Mouse (Mus musculus): ENCODE measurements around the gene Serinc1. TPM values are rescaled to one million over a fixed set of nuclear protein-coding genes. Genes with fewer than 3 reads are reported as not detected.

The Serinc1 gene
- polyA plus RNA-seq, 1 experiment = 598 TPM

DNA sequence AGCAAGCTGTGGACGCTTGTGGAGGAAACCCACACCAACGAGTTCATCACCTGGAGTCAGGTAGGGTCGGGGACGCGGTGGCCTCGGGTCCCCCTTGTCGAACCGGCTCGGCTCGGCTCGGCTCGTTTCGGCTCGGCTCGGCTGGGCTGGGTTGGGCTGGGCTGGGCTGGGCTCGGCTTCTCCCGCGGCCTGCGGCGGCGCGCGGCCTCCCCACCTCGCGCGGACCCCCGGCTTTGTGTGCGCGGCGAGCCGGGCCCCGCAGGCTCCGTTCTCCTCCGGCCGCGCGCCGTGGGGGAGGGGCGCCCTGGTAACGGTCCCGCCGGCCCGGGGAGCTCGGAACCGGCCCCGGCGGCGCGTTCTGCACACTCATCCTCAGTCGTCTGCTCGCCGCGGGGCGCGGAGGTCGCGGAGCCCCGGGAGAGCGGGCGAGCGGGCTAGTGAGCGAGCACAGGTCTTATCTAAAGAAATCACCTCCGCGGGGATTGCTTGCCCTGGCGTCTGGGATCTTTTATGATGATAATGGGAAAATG is 45.7 kb downstream of the Serinc1 start:
- 0 out of 2 replicates have a peak, but pooled peaks have one; percentile 24 for TF ChIP-seq POLR2A (IDR thresholded peaks at IDR 0.05; ENCODE audit: extremely low read depth, insufficient read depth, low read length)
- no peak for TF ChIP-seq CTCF (IDR thresholded peaks at IDR 0.05; ENCODE audit: extremely low read depth, insufficient read depth, low read length)
- Histone ChIP-seq H3K4me3 (ENCODE audit: insufficient read depth, low read length) (peak overlapping the region; percentile 78), H3K27ac (ENCODE audit: insufficient read depth, low read length) (peak overlapping the region; percentile 85), H3K4me1 (ENCODE audit: control insufficient read depth, insufficient read depth, low read length) (no peaks in the 10 kb centered on the region)

DNA sequence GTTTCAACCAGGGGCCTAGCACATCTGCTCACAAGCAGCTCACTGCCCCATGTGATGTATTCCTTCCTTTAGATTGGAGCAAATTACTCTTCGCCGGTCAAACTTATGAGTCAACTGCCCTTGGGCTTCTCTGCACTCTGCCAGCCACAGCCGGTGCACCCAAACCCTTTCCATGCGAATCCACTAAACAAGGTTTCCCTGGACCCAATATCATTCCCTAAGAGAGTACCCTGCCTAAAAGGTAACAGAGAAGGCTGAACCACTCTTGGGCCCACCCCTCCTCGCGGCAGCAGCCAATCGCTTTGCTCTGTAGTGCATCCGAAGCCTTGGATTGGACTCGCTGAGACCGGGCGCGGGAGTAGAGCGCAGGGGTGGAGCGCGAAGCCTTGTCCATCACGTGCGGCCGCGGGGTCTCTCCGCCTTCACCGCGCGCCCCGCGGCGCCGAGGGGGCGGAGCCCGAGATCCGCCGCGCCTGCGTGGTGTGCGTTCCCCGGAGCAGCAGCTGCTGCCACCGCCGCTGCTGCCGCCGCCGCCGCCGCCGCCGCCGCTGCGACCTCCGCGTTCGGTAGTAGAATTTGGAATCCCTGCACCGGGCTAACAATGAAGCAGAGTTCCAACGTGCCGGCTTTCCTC is 46.3 kb downstream of the Serinc1 start, which contains the start of gene Hsf2:
Gene Hsf2, plus strand, starts transcription at position 478 of the 634 bp plus-strand sequence.
- TF ChIP-seq CTCF (IDR thresholded peaks at IDR 0.05; ENCODE audit: extremely low read depth, insufficient read depth, low read length) (no peak), POLR2A (IDR thresholded peaks at IDR 0.05; ENCODE audit: extremely low read depth, insufficient read depth, low read length) (peak; percentile 64)
- peak within 1 kb of the TSS; percentile 85 for H3K27ac ChIP-seq (ENCODE audit: insufficient read depth, low read length)
- H3K4me1 ChIP-seq (ENCODE audit: control insufficient read depth, insufficient read depth, low read length) = no peaks in the 10 kb centered on the region
- peak within 1 kb of the TSS; percentile 78 for H3K4me3 ChIP-seq (ENCODE audit: insufficient read depth, low read length)

DNA sequence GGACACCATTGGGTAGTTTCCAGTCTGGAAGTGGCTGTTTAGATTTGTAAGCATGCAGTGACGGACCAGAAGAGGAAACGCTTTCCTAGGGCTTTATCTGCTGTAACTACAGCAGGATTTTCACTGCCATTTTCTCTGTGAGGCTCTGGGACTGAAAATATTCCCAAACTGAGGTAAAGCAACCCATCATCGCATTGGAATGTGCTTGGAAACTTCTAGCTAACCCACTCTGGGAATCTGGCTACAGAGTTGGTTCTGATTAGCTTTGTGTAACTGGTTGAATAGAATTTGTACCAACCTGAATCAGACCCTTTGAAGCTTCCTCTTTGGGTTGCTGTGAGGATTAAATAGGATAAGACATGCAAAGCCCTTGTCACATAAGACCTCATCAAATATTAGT is 47.6 kb downstream of the Serinc1 start:
- Histone ChIP-seq H3K4me3 (ENCODE audit: insufficient read depth, low read length) (no peak overlapping the region), H3K27ac (ENCODE audit: insufficient read depth, low read length) (no peak overlapping the region), H3K4me1 (ENCODE audit: control insufficient read depth, insufficient read depth, low read length) (no peaks in the 10 kb centered on the region)
- no peak for TF ChIP-seq CTCF (IDR thresholded peaks at IDR 0.05; ENCODE audit: extremely low read depth, insufficient read depth, low read length)
- no peak for TF ChIP-seq POLR2A (IDR thresholded peaks at IDR 0.05; ENCODE audit: extremely low read depth, insufficient read depth, low read length)

DNA sequence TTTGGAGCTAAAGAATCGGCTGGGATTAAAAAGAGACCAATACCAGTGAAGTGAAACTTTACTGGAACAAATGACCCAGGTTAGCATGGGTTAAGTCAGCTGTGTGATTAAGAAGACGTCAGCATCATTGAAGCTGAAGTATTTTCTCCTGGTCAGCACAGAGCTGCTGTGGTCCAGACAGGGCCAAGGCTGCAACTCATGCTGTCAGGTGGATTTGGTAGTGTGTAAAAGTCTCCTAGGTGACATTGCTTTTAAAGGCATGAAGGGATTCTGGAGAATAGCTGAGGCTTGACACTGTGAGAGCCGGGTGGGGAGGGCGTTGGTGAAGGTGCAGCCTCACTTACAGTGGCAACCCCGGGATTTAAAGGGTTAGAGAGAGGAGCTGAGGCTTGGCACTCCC is 50.6 kb downstream of the Serinc1 start:
- no peaks in the 10 kb centered on the region for H3K4me1 ChIP-seq (ENCODE audit: control insufficient read depth, insufficient read depth, low read length)
- TF ChIP-seq CTCF (IDR thresholded peaks at IDR 0.05; ENCODE audit: extremely low read depth, insufficient read depth, low read length) (no peak), POLR2A (IDR thresholded peaks at IDR 0.05; ENCODE audit: extremely low read depth, insufficient read depth, low read length) (no peak)
- no peak overlapping the region for H3K27ac ChIP-seq (ENCODE audit: insufficient read depth, low read length)
- H3K4me3 ChIP-seq (ENCODE audit: insufficient read depth, low read length) = no peak overlapping the region

DNA sequence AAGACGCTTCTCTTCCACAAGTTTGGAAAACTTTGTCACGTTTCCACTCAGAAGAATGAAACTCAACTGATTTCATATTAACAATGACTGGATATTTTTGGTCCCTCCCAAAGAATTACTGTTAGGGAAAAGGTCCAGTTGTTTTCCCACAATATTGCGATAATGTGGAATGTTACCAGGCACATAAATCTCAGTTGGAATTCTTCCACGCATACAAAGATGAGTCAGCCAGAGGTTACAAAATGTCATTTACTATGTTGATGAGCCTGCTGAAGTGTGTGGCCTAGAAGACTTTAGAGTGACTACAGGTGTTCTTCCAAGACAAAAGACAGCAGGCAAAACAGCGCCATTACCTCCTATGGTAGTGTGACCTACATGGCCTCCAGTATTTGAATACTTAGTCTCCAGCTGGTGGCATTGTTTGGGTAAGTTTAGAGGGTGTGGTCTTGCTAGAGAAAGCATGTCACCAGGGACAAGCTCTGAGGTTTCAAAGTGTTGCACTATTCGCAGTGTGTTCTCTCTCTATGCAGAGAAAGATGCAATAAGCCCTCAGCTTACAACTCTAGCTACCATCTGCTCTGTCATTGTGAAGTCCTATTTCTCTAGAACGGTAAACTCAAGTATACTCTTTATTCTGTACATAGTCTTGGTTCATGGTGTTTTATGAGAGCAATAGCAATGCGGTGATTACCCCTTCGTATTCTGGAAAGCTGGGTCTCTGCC is 55.0 kb downstream of the Serinc1 start:
- TF ChIP-seq CTCF (IDR thresholded peaks at IDR 0.05; ENCODE audit: extremely low read depth, insufficient read depth, low read length) (no peak), POLR2A (IDR thresholded peaks at IDR 0.05; ENCODE audit: extremely low read depth, insufficient read depth, low read length) (no peak)
- Histone ChIP-seq H3K27ac (ENCODE audit: insufficient read depth, low read length) (no peak overlapping the region), H3K4me3 (ENCODE audit: insufficient read depth, low read length) (no peak overlapping the region), H3K4me1 (ENCODE audit: control insufficient read depth, insufficient read depth, low read length) (no peaks in the 10 kb centered on the region; the same call in 1 of the 2 replicates)

Other genes with a start within 250 kb of the Serinc1 start
- gene Hsf2, start 46.1 kb downstream of the Serinc1 start, polyA plus RNA-seq (2012; rRNA removed) = 20.9 and 22.4 TPM in 2 replicates
- 13.1 and 14.6 TPM in 2 replicates for gene Pkib, start 99.5 kb upstream of the Serinc1 start, polyA plus RNA-seq (2012; rRNA removed)